8 mouse cellular contexts compared by ENCODE assay signal in the genomic region with DNA sequence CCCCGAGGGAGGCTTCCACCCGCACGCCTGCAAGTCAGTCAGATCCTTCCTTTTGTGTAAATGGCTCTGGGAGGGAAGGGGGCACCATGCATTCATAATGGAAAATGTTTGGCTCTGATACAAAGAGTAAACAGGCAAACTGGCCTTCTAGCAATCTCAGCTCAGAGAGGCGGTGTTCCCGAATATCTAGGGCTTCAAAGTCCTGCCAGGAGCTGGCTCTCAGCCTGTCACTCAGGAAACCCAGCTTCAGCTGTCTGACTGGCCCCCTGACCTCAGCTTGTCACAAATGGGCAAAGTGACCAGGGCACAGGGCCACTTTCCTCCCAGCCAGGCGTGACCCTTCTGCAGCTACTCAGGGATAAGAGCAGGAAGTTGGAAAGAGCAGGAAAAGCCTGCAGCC. TPM values are rescaled to one million over a fixed set of nuclear protein-coding genes. Genes with fewer than 3 reads are reported as not detected.
DNase-seq lines count a peak whose midpoint lies in the region; ATAC-seq and TF ChIP-seq lines count a peak whose summit lies in the region.
"Had no signal": no experiment of that assay in that cellular context is flagged by ENCODE, and none has a peak within 500 bp of the region (broad histone marks: within the 10 kb centered on the region; RNA-seq: fewer than 3 reads in every experiment).

No protein-coding gene starts in this region.

- 59% methylated on average over 6 of the region's 6 CpGs for WGBS in midbrain, embryonic 14.5 days
- WGBS in midbrain, embryonic 13.5 days = 49% methylated on average over 6 of the region's 6 CpGs
- 48% methylated on average over 6 of the region's 6 CpGs for WGBS in liver, embryonic 14.5 days (ENCODE audit: insufficient replicate concordance)

- no peak for ATAC-seq in midbrain, embryonic 14.5 days (ENCODE audit: low FRiP score, low TSS enrichment)
- no peak for ATAC-seq in midbrain, embryonic 13.5 days
- peak; percentile 35; the same call in 1 of the 2 replicates for ATAC-seq in liver, embryonic 14.5 days (ENCODE audit: insufficient read depth)
- ATAC-seq in inflammation-experienced regulatory T-cells, adult 6 months = no peak

- intact Hi-C loops in heart, postnatal 10 days (cut with DNase I) = no loop called here

- H3K36me3 ChIP-seq in midbrain, embryonic 14.5 days (ENCODE audit: control insufficient read depth, insufficient read depth, low read length) = no peaks in the 10 kb centered on the region
- no peaks in the 10 kb centered on the region for H3K36me3 ChIP-seq in midbrain, embryonic 13.5 days
- H3K36me3 ChIP-seq in liver, embryonic 14.5 days (replicated peaks; ENCODE audit: control insufficient read depth, insufficient read depth, low read depth) = no peaks in the 10 kb centered on the region

- H3K9ac ChIP-seq in midbrain, embryonic 14.5 days (replicated peaks; ENCODE audit: low read length) = no peak overlapping the region
- no peak overlapping the region for H3K9ac ChIP-seq in midbrain, embryonic 13.5 days (replicated peaks)
- H3K9ac ChIP-seq in liver, embryonic 14.5 days (replicated peaks) = no peak overlapping the region

- no peak overlapping the region for H3K4me3 ChIP-seq in midbrain, embryonic 14.5 days (replicated peaks; ENCODE audit: low read depth, low read length)
- no peak overlapping the region for H3K4me3 ChIP-seq in midbrain, embryonic 13.5 days (replicated peaks)
- no peak overlapping the region for H3K4me3 ChIP-seq in liver, embryonic 14.5 days (ENCODE audit: insufficient read depth in 1 of 2, low read depth in 2 of 2, low read length in 2 of 2)
- H3K4me3 ChIP-seq: myocyte had no signal

- no peaks in the 10 kb centered on the region for H3K9me3 ChIP-seq in midbrain, embryonic 14.5 days (ENCODE audit: control insufficient read depth, low read length)
- H3K9me3 ChIP-seq in midbrain, embryonic 13.5 days = no peaks in the 10 kb centered on the region
- H3K9me3 ChIP-seq in liver, embryonic 14.5 days (ENCODE audit: control insufficient read depth, low read length) = no peaks in the 10 kb centered on the region

- no peaks in the 10 kb centered on the region for H3K27me3 ChIP-seq in midbrain, embryonic 14.5 days (ENCODE audit: control insufficient read depth, insufficient read depth, low read length)
- H3K27me3 ChIP-seq in midbrain, embryonic 13.5 days = no peaks in the 10 kb centered on the region
- no peaks in the 10 kb centered on the region for H3K27me3 ChIP-seq in liver, embryonic 14.5 days (ENCODE audit: control insufficient read depth, insufficient read depth, low read length)

- TF ChIP-seq CTCF in liver, embryonic 14.5 days (IDR thresholded peaks at IDR 0.05; ENCODE audit: low read depth) = no peak

- no peak overlapping the region for H3K4me2 ChIP-seq in midbrain, embryonic 14.5 days (ENCODE audit: low read length)
- H3K4me2 ChIP-seq in midbrain, embryonic 13.5 days (replicated peaks) = no peak overlapping the region
- no peak overlapping the region for H3K4me2 ChIP-seq in liver, embryonic 14.5 days (ENCODE audit: low read depth)

- TF ChIP-seq EP300 in liver, embryonic 14.5 days (IDR thresholded peaks at IDR 0.05; ENCODE audit: low read depth) = no peak

- H3K27ac ChIP-seq in midbrain, embryonic 14.5 days (replicated peaks; ENCODE audit: low read depth, low read length) = no peak overlapping the region
- no peak overlapping the region for H3K27ac ChIP-seq in midbrain, embryonic 13.5 days
- H3K27ac ChIP-seq in liver, embryonic 14.5 days = no peak overlapping the region

- peak; percentile 33 for DNase-seq in midbrain, embryonic 14.5 days
- peak; percentile 70 for DNase-seq in gastrocnemius, postnatal 10 days
- peak; percentile 84 to 85 for DNase-seq in heart, postnatal 10 days
- no peak for DNase-seq in liver, embryonic 14.5 days (ENCODE audit: low read depth in 3 of 3, low spot score in 3 of 3)
- no peak for DNase-seq in spleen, adult 12 weeks (ENCODE audit: low spot score)

- 0 out of 2 replicates have a peak, but pooled peaks cover 3% of the 10 kb centered on the region for H3K4me1 ChIP-seq in midbrain, embryonic 14.5 days (ENCODE audit: control insufficient read depth, insufficient read depth, low read length)
- peaks cover 6% of the 10 kb centered on the region; the same call in 1 of the 2 replicates for H3K4me1 ChIP-seq in midbrain, embryonic 13.5 days (replicated peaks)
- peaks cover 0 to 9% of the 10 kb centered on the region in 2 experiments; a peak in 2 of 4 replicates for H3K4me1 ChIP-seq in liver, embryonic 14.5 days (replicated peaks; ENCODE audit: control insufficient read depth in 2 of 2, insufficient read depth in 2 of 2, low read length in 1 of 2)

RNA-seq across cellular contexts. Expression of gene Prkag2, which starts 33.3 kb away (rescaled TPM):
- 97.6 and 103 TPM in 2 replicates for polyA plus RNA-seq in midbrain, embryonic 14.5 days (2014; fragmentation: Nextera tagmentation; extraction: Ambion mirVana)
- polyA plus RNA-seq in midbrain, embryonic 13.5 days (2015; fragmentation: Nextera tagmentation; extraction: Ambion mirVana) = 74.5 and 76.9 TPM in 2 replicates
- 10 to 100 TPM; 12.3 to 20.6 TPM for total RNA-seq in gastrocnemius, postnatal 10 days (2021)
- total RNA-seq in heart, postnatal 10 days (2021) = 10 to 100 TPM; 82.5 to 85.2 TPM
- 3.2 and 4.0 TPM in 2 replicates for polyA plus RNA-seq in liver, embryonic 14.5 days (2012; rRNA removed)
- 2.7 and 3.1 TPM in 2 replicates for polyA plus RNA-seq in liver, embryonic 14.5 days (2014; fragmentation: Nextera tagmentation; extraction: Ambion mirVana)
- polyA plus RNA-seq in inflammation-experienced regulatory T-cells, adult 6 months (2017; shearing (Covaris generic)) = 10 to 100 TPM; 18.9 to 27.2 (median 22.3) TPM

Comparison
In these comparisons a context has a peak if more than half of its experiments do, and no peak if none do; other contexts are left out.
1. DNase-seq: peak in midbrain, embryonic 14.5 days (single experiment), gastrocnemius, postnatal 10 days (single experiment) and heart, postnatal 10 days (2 of 2); none in liver, embryonic 14.5 days (0 of 3) and spleen, adult 12 weeks (single experiment).
2. RNA of gene Prkag2, which starts 33.3 kb away (polyA plus RNA-seq): 97.6 to 103 TPM in midbrain, embryonic 14.5 days, 74.5 to 76.9 TPM in midbrain, embryonic 13.5 days and 18.9 to 27.2 TPM in inflammation-experienced regulatory T-cells, adult 6 months; 2.7 to 4.0 TPM in liver, embryonic 14.5 days; every median in the first group is over 4 times any median in the second.